Mouse (Mus musculus) heart, adult 2 months (tissue): ENCODE measurements at regions not wholly inside any gene's neighbourhood (a gene's known extent, or its start where the extent isn't known, plus 50 kb on each side); places are given as distances from the start of the nearest gene placed in this dataset.

Experiments
- CTCF ChIP-seq: fragments of 200-600 bp; IDR thresholded peaks from 2 replicates; pipeline ENCODE4 v1.8.1; 2022; ENCODE audit warnings: antibody characterized with exemption, mild to moderate bottlenecking, moderate library complexity
- POLR2A ChIP-seq: fragments of 200-500 bp; IDR thresholded peaks from 2 replicates; pipeline ENCODE4 v1.6.1; 2011; ENCODE audit warnings: mild to moderate bottlenecking, low read depth, low read length, control low read depth; ENCODE audit not compliant: insufficient read depth

DNA sequence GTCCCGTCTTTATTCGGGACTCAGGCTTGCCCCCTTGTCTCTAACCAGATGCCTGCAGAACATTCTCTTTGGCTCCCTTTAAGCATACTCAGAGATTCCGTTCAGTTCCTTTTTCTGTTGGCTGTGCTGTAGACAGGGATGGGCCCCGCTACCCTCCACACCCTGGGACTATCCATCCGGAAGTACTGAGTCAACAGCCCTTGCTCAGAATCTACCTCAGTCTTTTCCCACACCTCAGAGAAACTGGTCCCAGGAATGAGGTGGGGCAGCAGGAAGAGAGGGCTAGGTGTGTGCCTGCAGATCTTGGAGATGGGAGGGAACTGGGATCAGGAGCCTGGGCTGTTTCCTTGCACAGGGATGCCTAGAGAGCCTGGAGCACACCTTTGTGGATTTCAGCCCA lies 186.1 kb upstream of the Rreb1 start:
- no peak for TF ChIP-seq POLR2A
- no peak for TF ChIP-seq CTCF
